Mouse (Mus musculus): Measurements from ENCODE around the gene Ccdc73. TPM values are rescaled to one million over a fixed set of nuclear protein-coding genes. Genes with fewer than 3 reads are reported as not detected.
A peak's percentile ranks its signal among the peaks of the same experiment; 100 is the strongest.
"Not testable (repeated sequence)": the region's sequence is repeated elsewhere in the genome, so short reads cannot be mapped to it uniquely, and the experiment has no call there.

Ccdc73 gene
- 8.2 and 9.1 TPM in 2 replicates for polyA plus RNA-seq (2016; fragmentation: Nextera tagmentation; extraction: Ambion mirVana)

GRCm38 (mm10) chr2:104867282-104867855 is at the start of gene Ccdc73:
TSS of gene Ccdc73 (plus strand) at chr2:104867805.
- no peaks in the 10 kb centered on the region for H3K36me3 ChIP-seq
- ATAC-seq (ENCODE audit: insufficient number of reproducible peaks, insufficient read depth, low FRiP score, low TSS enrichment, low read depth): no peak
- no peaks in the 10 kb centered on the region for H3K27me3 ChIP-seq
- no peak within 1 kb of the TSS for H3K9ac ChIP-seq (replicated peaks)
- 89% methylated on average over 13 of the region's 13 CpGs for WGBS
- H3K9me3 ChIP-seq: no peaks in the 10 kb centered on the region
- H3K4me1 ChIP-seq (replicated peaks): no peaks in the 10 kb centered on the region
- H3K4me2 ChIP-seq: no peak within 1 kb of the TSS
- no peak within 1 kb of the TSS for H3K4me3 ChIP-seq (replicated peaks)
- no peak within 1 kb of the TSS for H3K27ac ChIP-seq

GRCm38 (mm10) chr2:104818763-104819162 is 48.8 kb upstream of the Ccdc73 start:
- 88% methylated on average over 3 of the region's 3 CpGs for WGBS
- not testable (repeated sequence) for ATAC-seq (ENCODE audit: insufficient number of reproducible peaks, insufficient read depth, low FRiP score, low TSS enrichment, low read depth); H3K27ac ChIP-seq; H3K4me3 ChIP-seq (replicated peaks); H3K9ac ChIP-seq (replicated peaks); H3K36me3 ChIP-seq; H3K27me3 ChIP-seq; H3K4me2 ChIP-seq; H3K9me3 ChIP-seq
- H3K4me1 ChIP-seq (replicated peaks): peaks cover 16% of the 10 kb centered on the region

- Histone ChIP-seq H3K4me3 (replicated peaks) (no peak overlapping the region), H3K36me3 (no peaks in the 10 kb centered on the region), H3K4me2 (no peak overlapping the region), H3K27ac (no peak overlapping the region), H3K9ac (replicated peaks) (no peak overlapping the region), H3K4me1 (replicated peaks) (no peaks in the 10 kb centered on the region; the same call in 1 of the 2 replicates), H3K9me3 (no peaks in the 10 kb centered on the region), H3K27me3 (no peaks in the 10 kb centered on the region)
- ATAC-seq (ENCODE audit: insufficient number of reproducible peaks, insufficient read depth, low FRiP score, low TSS enrichment, low read depth): no peak
- whole genome bisulfite sequencing: 92% methylated on average over 4 of the region's 4 CpGs
Observed at GRCm38 (mm10) chr2:104826191-104826590, 41.4 kb upstream of the Ccdc73 start.

DNA sequence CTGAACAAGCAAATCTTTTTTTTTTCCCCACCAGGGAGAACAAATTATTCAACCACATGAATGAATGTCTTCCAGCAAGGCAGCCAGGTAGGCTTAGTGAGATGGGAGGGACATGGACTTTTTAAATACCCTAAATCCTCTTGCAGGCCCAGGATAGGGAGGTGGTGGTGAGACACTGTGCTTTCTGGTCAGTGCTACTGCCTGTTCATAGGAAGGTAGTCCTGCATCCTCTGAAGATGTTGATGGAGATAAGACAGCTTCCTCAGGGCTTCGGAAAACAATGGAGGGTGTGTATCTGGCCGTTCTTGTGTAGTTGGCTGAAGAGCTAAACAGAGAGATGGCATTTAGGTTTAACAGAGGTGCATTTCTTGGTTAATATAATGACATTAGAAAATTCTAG is 35.1 kb upstream of the Ccdc73 start:
- Histone ChIP-seq H3K9ac (replicated peaks) (no peak overlapping the region), H3K4me3 (replicated peaks) (no peak overlapping the region), H3K4me2 (no peak overlapping the region), H3K36me3 (no peaks in the 10 kb centered on the region), H3K27me3 (no peaks in the 10 kb centered on the region), H3K27ac (no peak overlapping the region), H3K9me3 (no peaks in the 10 kb centered on the region), H3K4me1 (replicated peaks) (no peaks in the 10 kb centered on the region; the same call in 1 of the 2 replicates)
- 90% methylated on average over 2 of the region's 2 CpGs for WGBS
- no peak for ATAC-seq (ENCODE audit: insufficient number of reproducible peaks, insufficient read depth, low FRiP score, low TSS enrichment, low read depth)

DNA sequence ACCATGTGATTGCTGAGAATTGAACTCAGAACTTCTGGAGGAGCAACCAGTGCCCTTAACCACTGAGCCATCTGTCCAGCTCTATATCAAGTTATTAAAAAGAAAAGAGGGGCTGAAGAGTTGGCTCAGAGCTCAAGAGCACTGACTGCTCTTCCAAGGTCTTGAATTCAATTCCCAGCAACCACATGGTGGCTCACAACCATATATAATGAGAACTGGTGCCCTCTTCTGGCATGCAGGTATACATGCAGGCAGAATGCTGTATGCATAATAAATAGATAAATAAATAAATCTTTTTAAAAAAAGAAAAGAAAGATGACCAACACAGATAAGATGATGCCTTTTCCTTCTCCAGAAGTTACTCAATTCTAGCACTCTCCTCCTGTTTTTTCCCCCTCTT is 26.6 kb upstream of the Ccdc73 start:
- no peaks in the 10 kb centered on the region for H3K36me3 ChIP-seq
- no peaks in the 10 kb centered on the region for H3K9me3 ChIP-seq
- H3K27me3 ChIP-seq: no peaks in the 10 kb centered on the region
- H3K4me1 ChIP-seq (replicated peaks): no peaks in the 10 kb centered on the region
- ATAC-seq (ENCODE audit: insufficient number of reproducible peaks, insufficient read depth, low FRiP score, low TSS enrichment, low read depth): no peak
- H3K27ac ChIP-seq: no peak overlapping the region
- no peak overlapping the region for H3K9ac ChIP-seq (replicated peaks)
- H3K4me3 ChIP-seq (replicated peaks): no peak overlapping the region
- H3K4me2 ChIP-seq: no peak overlapping the region

DNA sequence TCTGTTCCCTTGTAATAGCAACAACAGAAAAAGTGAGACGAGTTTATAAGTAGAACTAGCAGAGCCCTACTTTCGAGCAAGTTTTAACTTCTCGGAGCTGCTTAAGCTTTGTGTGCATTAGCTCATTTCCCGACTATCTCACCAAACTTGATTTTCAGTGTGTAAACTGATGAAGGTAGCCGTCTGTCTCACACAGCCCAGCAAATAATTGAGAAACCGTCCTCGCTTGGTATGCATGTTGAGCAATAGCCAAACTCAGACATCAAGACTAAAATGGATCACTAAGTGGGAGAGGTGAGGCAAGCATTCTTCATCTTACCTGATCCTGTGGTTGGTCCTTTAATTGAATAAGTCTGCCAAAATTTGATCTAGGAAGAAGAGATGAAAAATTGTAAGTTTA is 25.9 kb upstream of the Ccdc73 start:
- Histone ChIP-seq H3K36me3 (no peaks in the 10 kb centered on the region), H3K9ac (replicated peaks) (no peak overlapping the region), H3K4me3 (replicated peaks) (no peak overlapping the region), H3K9me3 (no peaks in the 10 kb centered on the region), H3K27ac (no peak overlapping the region), H3K4me1 (replicated peaks) (peaks cover 7% of the 10 kb centered on the region), H3K27me3 (no peaks in the 10 kb centered on the region), H3K4me2 (no peak overlapping the region)
- WGBS: 87% methylated on average over 7 of the region's 7 CpGs
- ATAC-seq (ENCODE audit: insufficient number of reproducible peaks, insufficient read depth, low FRiP score, low TSS enrichment, low read depth): no peak

DNA sequence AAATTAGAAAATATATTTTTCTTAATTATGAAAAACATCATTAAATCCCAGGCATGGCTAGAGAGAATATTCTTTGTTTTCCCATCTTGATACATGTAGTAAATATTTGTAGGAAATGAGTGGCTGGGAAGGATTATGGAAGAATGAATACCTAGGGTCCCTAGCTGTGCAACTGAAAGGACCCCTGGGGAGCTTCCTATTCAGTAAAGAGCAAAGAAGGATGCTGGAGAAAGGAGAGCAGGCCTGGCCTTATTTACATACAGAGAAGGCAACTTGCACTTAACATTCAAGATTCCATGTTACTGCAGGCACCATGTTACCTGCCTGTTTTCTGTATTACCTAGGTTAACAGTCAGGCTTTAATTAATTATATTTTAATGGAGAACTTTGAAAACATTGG is 25.0 kb upstream of the Ccdc73 start:
- peaks cover 11% of the 10 kb centered on the region for H3K4me1 ChIP-seq (replicated peaks)
- no peak overlapping the region for H3K27ac ChIP-seq
- ATAC-seq (ENCODE audit: insufficient number of reproducible peaks, insufficient read depth, low FRiP score, low TSS enrichment, low read depth): no peak
- no peak overlapping the region for H3K9ac ChIP-seq (replicated peaks)
- H3K36me3 ChIP-seq: no peaks in the 10 kb centered on the region
- no peaks in the 10 kb centered on the region for H3K9me3 ChIP-seq
- H3K4me2 ChIP-seq: no peak overlapping the region
- H3K27me3 ChIP-seq: no peaks in the 10 kb centered on the region
- no peak overlapping the region for H3K4me3 ChIP-seq (replicated peaks)

GRCm38 (mm10) chr2:104846638-104847414 is 20.8 kb upstream of the Ccdc73 start:
- no peaks in the 10 kb centered on the region for H3K9me3 ChIP-seq
- peak; percentile 43; the same call in 1 of the 2 replicates for ATAC-seq (ENCODE audit: insufficient number of reproducible peaks, insufficient read depth, low FRiP score, low TSS enrichment, low read depth)
- no peak overlapping the region for H3K4me3 ChIP-seq (replicated peaks)
- peak overlapping the region; percentile 69; the same call in 1 of the 2 replicates for H3K27ac ChIP-seq
- H3K36me3 ChIP-seq: no peaks in the 10 kb centered on the region
- H3K4me2 ChIP-seq: peak overlapping the region; percentile 6; the same call in 1 of the 2 replicates
- no peak overlapping the region for H3K9ac ChIP-seq (replicated peaks)
- peaks cover 30% of the 10 kb centered on the region for H3K27me3 ChIP-seq
- 23% methylated on average over 4 of the region's 4 CpGs for WGBS
- peaks cover 19% of the 10 kb centered on the region for H3K4me1 ChIP-seq (replicated peaks)

- H3K4me1 ChIP-seq (replicated peaks): peaks cover 19% of the 10 kb centered on the region
- 51% methylated on average over 2 of the region's 2 CpGs for WGBS
- no peaks in the 10 kb centered on the region for H3K9me3 ChIP-seq
- H3K4me2 ChIP-seq: no peak overlapping the region
- H3K4me3 ChIP-seq (replicated peaks): no peak overlapping the region
- H3K36me3 ChIP-seq: no peaks in the 10 kb centered on the region
- ATAC-seq (ENCODE audit: insufficient number of reproducible peaks, insufficient read depth, low FRiP score, low TSS enrichment, low read depth): no peak
- no peak overlapping the region for H3K27ac ChIP-seq
- peaks cover 30% of the 10 kb centered on the region for H3K27me3 ChIP-seq
- no peak overlapping the region for H3K9ac ChIP-seq (replicated peaks)
Observed at GRCm38 (mm10) chr2:104847645-104848044, 20.0 kb upstream of the Ccdc73 start.

- no peak overlapping the region for H3K27ac ChIP-seq
- no peaks in the 10 kb centered on the region for H3K36me3 ChIP-seq
- H3K4me2 ChIP-seq: peak overlapping the region; percentile 93
- no peaks in the 10 kb centered on the region for H3K9me3 ChIP-seq
- peaks cover 31% of the 10 kb centered on the region for H3K27me3 ChIP-seq
- peak overlapping the region; percentile 58 for H3K4me3 ChIP-seq (replicated peaks)
- H3K4me1 ChIP-seq (replicated peaks): peaks cover 19% of the 10 kb centered on the region
- H3K9ac ChIP-seq (replicated peaks): peak overlapping the region; percentile 51; the same call in 1 of the 2 replicates
- 25% methylated on average over 16 of the region's 16 CpGs for WGBS
- no peak for ATAC-seq (ENCODE audit: insufficient number of reproducible peaks, insufficient read depth, low FRiP score, low TSS enrichment, low read depth)
Observed at GRCm38 (mm10) chr2:104848235-104849161, 19.1 kb upstream of the Ccdc73 start.
